Mouse (Mus musculus) leukemia stem cell, adult 10-12 weeks (primary cell): ENCODE measurements around the gene Fstl3. TPM values are rescaled to one million over a fixed set of nuclear protein-coding genes. Genes with fewer than 3 reads are reported as not detected.

ENCODE experiments used
- polyA plus RNA-seq: library from polyadenylated mRNA; stranded (reverse); fragments of >175 nt; gene quantifications from 2 replicates; pipeline ENCODE4 v1.2.3, GENCODE M21; 2012; ENCODE audit warnings: low replicate concordance

The Fstl3 gene
- 1.4 and 2.5 TPM in 2 replicates for polyA plus RNA-seq

DNA sequence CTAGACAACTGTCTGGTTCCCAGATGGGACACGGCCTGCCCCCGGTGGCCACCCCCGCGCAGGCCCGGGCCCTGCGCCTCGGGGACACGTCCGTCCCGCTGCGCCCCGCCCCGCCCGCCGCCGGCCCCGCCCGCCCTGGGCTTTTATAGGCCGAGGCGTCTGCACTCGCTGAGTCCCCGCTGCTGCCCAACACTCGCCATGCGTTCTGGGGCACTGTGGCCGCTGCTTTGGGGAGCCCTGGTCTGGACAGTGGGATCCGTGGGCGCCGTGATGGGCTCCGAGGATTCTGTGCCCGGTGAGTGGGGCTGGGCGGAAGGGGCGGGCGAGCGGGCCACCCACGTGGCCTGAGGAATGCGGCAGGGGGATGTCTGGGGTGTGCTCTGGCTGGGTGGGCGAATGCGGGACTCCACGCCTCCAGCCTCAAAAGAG lies at the start of gene Fstl3:
Fstl3 (plus strand) TSS at position 170 of the 429 bp plus-strand sequence.

GRCm38 (mm10) chr10:79745898-79746773 lies 30.9 kb upstream of the Fstl3 start, which contains the start of gene Polrmt:
Gene Polrmt (minus strand): TSS chr10:79746581.

DNA sequence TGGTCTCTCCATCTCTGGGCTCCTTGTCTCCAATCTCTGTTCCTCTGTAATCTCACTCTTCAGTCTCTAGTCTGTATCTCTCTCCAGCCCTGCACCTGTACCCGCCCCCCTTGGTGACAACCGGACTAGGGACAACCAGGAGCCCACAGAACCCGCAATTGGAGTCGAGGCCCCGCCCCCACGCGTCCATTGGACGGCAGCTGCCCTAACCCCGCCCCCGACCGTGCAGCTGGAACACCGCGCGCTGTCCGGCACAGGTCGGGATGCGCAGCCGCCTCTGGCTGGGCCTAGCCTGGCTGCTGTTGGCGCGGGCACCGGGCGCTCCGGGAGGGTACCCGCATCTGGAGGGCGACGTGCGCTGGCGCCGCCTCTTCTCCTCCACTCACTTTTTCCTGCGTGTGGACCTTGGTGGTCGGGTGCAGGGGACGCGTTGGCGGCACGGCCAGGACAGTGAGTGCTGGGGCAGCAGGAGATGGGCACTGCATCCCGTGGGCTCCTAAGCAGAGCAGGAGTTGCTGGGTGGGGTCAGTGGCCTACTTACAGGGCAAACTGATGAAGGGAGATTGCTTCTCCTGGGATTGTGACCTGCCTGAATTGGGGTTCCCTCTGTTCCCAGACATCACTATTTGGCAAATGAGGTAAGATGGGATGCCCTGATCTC lies 22.1 kb upstream of the Fstl3 start, which contains the start of gene Fgf22:
Fgf22 (plus strand) TSS at position 221 of the 661 bp plus-strand sequence.

GRCm38 (mm10) chr10:79766508-79767325 lies 10.4 kb upstream of the Fstl3 start, which contains the start of gene Rnf126:
Gene Rnf126 (minus strand): TSS chr10:79766952.

GRCm38 (mm10) chr10:79790861-79791260 lies 13.8 kb downstream of the Fstl3 start, which contains the start of gene Prss57:
Gene Prss57 (minus strand): TSS chr10:79790961.

DNA sequence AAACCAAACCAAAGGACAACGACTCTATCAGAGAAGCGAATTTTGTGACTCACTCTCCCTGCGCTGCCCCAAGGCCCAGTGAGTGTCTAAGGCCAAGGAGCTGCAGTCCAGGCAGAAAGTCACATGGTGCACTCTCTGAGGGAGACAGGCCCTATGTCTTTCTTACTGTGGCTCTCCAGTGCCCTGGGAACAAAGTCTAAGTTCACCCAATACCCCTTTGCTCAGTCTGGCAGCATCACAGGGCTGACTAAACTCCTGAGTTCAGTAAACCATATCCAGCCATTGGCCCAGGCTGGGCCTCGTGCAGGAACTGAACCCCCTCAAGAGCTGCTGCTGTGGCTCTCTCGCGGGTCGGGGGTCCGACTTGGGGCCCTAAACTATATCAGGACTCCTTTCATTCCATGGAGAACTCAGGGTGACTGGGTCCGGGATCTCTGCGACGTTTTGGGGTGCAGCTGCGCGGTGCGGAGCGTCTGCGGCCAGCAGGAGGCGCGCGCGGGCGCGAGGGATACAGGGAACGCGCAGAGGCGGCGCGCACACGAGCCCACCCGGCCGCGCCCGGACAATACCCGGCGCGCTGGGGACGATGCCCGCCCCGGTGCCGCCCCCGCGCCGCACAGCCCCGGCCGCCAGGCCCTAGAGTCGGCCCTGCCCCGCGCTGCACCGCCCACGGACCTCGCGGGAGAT lies 16.1 kb downstream of the Fstl3 start, which contains the start of gene Palm:
Palm (plus strand) TSS at position 522 of the 687 bp plus-strand sequence.

GRCm38 (mm10) chr10:79820782-79821181 lies 43.7 kb downstream of the Fstl3 start, which contains the start of gene Misp:
Gene Misp (plus strand): TSS chr10:79820989.

Other genes with a start within 250 kb of the Fstl3 start
- 13.2 and 27.3 TPM in 2 replicates for gene Plpp2, start 243.5 kb upstream of the Fstl3 start, polyA plus RNA-seq
- gene Mier2, start 222.1 kb upstream of the Fstl3 start, polyA plus RNA-seq, result 82.6 and 91.5 TPM in 2 replicates
- gene Theg, start 189.9 kb upstream of the Fstl3 start, polyA plus RNA-seq, result not detected in 2 replicates
- gene C2cd4c, start 163.2 kb upstream of the Fstl3 start, polyA plus RNA-seq, result 0.02 TPM in 1 of 2 replicates, not detected in the other
- gene Shc2, start 139.4 kb upstream of the Fstl3 start, polyA plus RNA-seq, result 0.07 and 0.15 TPM in 2 replicates
- gene Odf3l2, start 131.5 kb upstream of the Fstl3 start, polyA plus RNA-seq, result not detected in 2 replicates
- 1.2 and 4.1 TPM in 2 replicates for gene Madcam1, start 112.7 kb upstream of the Fstl3 start, polyA plus RNA-seq
- 124 and 133 TPM in 2 replicates for gene Tpgs1, start 107.9 kb upstream of the Fstl3 start, polyA plus RNA-seq
- gene Cdc34, start 95.1 kb upstream of the Fstl3 start, polyA plus RNA-seq, result 509 and 614 TPM in 2 replicates
- 0.73 and 5.0 TPM in 2 replicates for gene Gzmm, start 88.3 kb upstream of the Fstl3 start, polyA plus RNA-seq
- 1,297 and 3,633 TPM in 2 replicates for gene Bsg, start 72.8 kb upstream of the Fstl3 start, polyA plus RNA-seq
- gene Hcn2, start 60.6 kb upstream of the Fstl3 start, polyA plus RNA-seq, result 3.5 and 7.7 TPM in 2 replicates
- 55.2 and 56.1 TPM in 2 replicates for gene Polrmt, start 30.7 kb upstream of the Fstl3 start, polyA plus RNA-seq
- gene Fgf22, start 22.2 kb upstream of the Fstl3 start, polyA plus RNA-seq, result 0.23 TPM in 1 of 2 replicates, not detected in the other
- 437 and 591 TPM in 2 replicates for gene Rnf126, start 10.3 kb upstream of the Fstl3 start, polyA plus RNA-seq
- gene Prss57, start 13.7 kb downstream of the Fstl3 start, polyA plus RNA-seq, result 0.16 TPM in 1 of 2 replicates, not detected in the other
- 6.9 and 13.2 TPM in 2 replicates for gene Palm, start 16.3 kb downstream of the Fstl3 start, polyA plus RNA-seq
- 0.45 TPM in 1 of 2 replicates, not detected in the other for gene Misp, start 43.7 kb downstream of the Fstl3 start, polyA plus RNA-seq
- 557 and 1,313 TPM in 2 replicates for gene Ptbp1, start 77.2 kb downstream of the Fstl3 start, polyA plus RNA-seq
- gene Prtn3, start 97.2 kb downstream of the Fstl3 start, polyA plus RNA-seq, result 10.8 and 17.6 TPM in 2 replicates
- gene Plppr3, start 97.4 kb downstream of the Fstl3 start, polyA plus RNA-seq, result 0.51 and 0.96 TPM in 2 replicates
- 4.2 and 5.4 TPM in 2 replicates for gene Elane, start 109.0 kb downstream of the Fstl3 start, polyA plus RNA-seq
- gene Cfd, start 113.6 kb downstream of the Fstl3 start, polyA plus RNA-seq, result not detected in 2 replicates
- 54.4 and 61.9 TPM in 2 replicates for gene Med16, start 131.7 kb downstream of the Fstl3 start, polyA plus RNA-seq
- gene Gm26602, start 133.6 kb downstream of the Fstl3 start, polyA plus RNA-seq, result not detected in 2 replicates
- 0.52 and 0.64 TPM in 2 replicates for gene Kiss1r, start 139.7 kb downstream of the Fstl3 start, polyA plus RNA-seq
- gene R3hdm4, start 143.9 kb downstream of the Fstl3 start, polyA plus RNA-seq, result 102 and 146 TPM in 2 replicates
- 59.2 and 117 TPM in 2 replicates for gene Arid3a, start 149.8 kb downstream of the Fstl3 start, polyA plus RNA-seq
- gene Wdr18, start 182.9 kb downstream of the Fstl3 start, polyA plus RNA-seq, result 67.7 and 87.8 TPM in 2 replicates
- 0.12 and 0.17 TPM in 2 replicates for gene Grin3b, start 193.4 kb downstream of the Fstl3 start, polyA plus RNA-seq
- gene Tmem259, start 207.1 kb downstream of the Fstl3 start, polyA plus RNA-seq, result 658 and 1,473 TPM in 2 replicates
- 222 and 247 TPM in 2 replicates for gene Cnn2, start 211.3 kb downstream of the Fstl3 start, polyA plus RNA-seq
- 37.0 and 54.4 TPM in 2 replicates for gene Abca7, start 219.2 kb downstream of the Fstl3 start, polyA plus RNA-seq
- gene Arhgap45, start 239.4 kb downstream of the Fstl3 start, polyA plus RNA-seq, result 156 and 353 TPM in 2 replicates